Mouse (Mus musculus): ENCODE results near the gene Zfp385a.

- TF ChIP-seq CTCF (IDR thresholded peaks at IDR 0.05; ENCODE audit: low read depth, low read length) (no peak), POLR2A (IDR thresholded peaks at IDR 0.05; ENCODE audit: extremely low read depth, insufficient read depth, low read length) (no peak)
These were observed 16.2 kb upstream of the Zfp385a start for GRCm38 (mm10) chr15:103356130-103356529.
